Mouse (Mus musculus): ENCODE results near the gene Sec16a.

DNA sequence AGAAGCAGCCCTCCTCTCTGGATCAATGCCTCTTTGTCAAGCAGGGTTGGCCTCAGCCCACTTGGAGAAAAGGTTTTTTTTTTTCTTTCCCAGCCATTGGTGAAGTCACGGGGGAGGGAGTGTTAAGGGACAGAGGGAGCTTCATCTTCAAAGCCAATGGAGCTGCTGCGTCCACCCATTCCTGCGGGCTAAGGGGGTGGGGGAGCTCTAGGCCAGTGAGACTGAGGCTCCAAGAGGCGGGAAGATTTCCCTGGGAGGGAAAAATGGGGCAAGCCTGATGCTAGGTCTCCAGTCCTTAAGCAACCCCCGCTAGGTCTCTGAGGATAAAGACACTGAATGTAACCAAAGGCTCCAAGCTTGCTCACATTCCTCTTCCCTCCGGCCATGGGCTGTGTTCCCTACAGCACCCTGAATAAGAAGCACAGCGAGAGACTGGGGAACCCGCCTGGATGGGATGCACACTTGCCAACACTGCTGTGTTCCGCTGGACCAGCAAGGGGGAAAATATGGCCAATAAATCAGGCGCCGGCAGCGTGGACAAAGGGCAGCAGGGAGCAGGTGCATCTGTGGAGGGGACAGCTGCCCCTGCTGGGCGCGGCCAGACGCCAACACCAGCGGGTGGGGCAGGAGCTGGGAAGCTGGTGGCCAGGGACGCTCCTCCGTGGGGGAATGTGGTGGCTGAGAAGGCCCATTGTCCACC lies 42.5 kb upstream of the Sec16a start:
- no peak for TF ChIP-seq CTCF (conservative IDR thresholded peaks at IDR 0.05; ENCODE audit: low read length)
- no peak for TF ChIP-seq POU5F1 (IDR thresholded peaks at IDR 0.05; ENCODE audit: borderline replicate concordance, low read length)
- no peak for TF ChIP-seq NANOG (IDR thresholded peaks at IDR 0.05; ENCODE audit: borderline replicate concordance, low read length)

All from E14TG2a.4 (cell line).